Mouse (Mus musculus) skeletal muscle tissue, adult 2 months (tissue): Measurements from ENCODE around the gene Olfr801.

Experiments
- DNase-seq: peaks from one replicate; pipeline ENCODE4 v3.0.0-alpha.2; 2012; ENCODE audit warnings: low read depth, low spot score

The Olfr801 gene

DNA sequence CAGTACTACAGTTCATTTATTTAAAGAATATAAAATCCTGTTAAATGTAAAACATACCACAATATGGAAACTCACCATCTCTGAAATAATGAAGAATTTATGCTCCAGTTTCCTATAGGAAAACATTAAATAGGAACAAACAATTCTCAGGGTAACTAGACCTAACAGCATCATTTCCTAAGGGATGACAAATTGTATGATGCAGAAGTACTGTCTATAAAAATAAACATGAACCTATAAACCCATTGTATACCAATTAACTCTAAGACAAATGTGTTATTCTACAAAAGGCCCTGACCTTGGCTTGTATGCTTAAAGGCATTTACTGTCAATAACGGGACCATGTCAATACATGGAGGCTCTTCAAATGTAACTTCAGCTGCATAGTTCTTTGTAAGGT is at the start of gene Olfr801:
Gene Olfr801 (minus strand): TSS at position 101 of the 400 bp plus-strand sequence.
- no peak for DNase-seq

DNA sequence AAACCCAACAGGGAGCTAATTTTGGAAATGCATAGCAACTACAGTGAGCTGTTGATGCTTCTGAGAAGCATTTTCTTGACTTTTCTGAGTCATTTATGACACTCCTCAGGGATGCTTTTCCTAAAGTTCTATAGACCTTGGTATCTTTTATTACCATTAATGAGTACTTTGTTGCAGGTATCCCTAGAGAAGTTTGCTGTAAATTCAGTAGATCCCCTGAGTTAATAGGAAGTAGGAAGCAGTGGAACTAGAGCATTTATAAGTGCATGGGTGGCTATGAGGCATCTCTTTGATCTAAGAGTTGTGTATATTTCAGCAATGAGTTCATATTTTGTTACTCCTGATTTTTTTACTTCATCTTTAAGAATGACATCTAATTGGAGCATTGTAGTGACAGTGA is 29.2 kb upstream of the Olfr801 start, which contains the start of gene Olfr804:
Gene Olfr804 (plus strand): TSS at position 301 of the 400 bp plus-strand sequence.
- no peak for DNase-seq

DNA sequence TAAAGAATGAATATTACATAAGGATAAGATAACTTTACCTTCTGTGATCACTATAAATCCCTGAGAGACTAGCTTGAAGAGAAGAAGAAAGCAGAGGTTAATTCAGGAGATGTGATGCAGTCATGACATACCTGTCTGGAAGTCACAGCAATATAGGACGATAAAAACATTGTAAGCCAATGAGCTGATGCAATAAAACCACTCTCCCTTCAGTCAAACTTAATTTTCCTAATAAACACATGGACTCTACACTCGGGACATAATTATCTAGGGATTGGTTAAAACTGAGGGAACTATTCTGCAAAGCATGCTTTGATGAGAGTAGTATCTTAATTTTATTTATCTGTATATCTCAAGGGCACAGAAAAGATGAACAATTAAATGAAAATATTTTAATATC is 20.5 kb upstream of the Olfr801 start, which contains the start of gene Olfr803:
Gene Olfr803 (minus strand): TSS at position 101 of the 400 bp plus-strand sequence.
- DNase-seq = no peak

DNA sequence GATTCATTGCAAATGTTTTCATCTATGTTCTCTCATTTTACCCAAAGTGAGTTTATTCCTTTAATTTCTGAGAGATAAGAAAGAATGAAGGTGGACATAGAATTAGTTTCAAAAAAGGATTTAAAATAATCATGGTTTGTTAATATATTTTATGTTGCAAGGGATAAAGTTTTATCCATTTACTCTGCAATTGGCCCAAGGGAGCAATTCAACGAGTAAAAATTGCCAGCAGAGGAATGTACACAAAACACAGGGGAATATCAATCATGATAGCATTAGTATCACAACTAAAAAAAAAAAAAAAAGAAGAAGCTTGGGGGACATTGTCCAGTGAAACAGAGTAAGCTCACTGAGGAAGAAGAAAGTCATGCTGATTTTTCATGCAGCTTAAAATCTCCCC is 14.4 kb upstream of the Olfr801 start, which contains the start of gene Olfr802:
Gene Olfr802 (minus strand): TSS at position 101 of the 400 bp plus-strand sequence.
- DNase-seq = no peak

DNA sequence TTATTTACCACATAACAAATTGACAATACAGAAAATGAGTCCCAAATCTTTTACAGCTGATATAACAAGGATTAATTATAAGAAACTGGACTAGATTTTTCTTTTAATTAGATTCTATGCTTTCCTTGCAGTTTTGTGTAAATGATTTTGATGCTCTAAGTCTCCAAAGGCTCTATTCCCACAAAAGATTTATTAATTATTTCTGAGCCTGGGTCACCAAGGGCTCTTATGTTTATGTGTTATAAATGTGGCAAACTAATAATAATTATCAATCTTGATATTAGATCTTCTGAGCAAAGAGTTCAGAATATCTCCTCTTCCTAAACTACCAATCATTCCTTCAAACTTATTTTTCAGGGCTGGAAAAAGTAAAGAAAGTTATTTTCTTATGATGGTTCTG is 16.3 kb downstream of the Olfr801 start, which contains the start of gene Olfr800:
Gene Olfr800 (plus strand): TSS at position 301 of the 400 bp plus-strand sequence.
- no peak for DNase-seq

DNA sequence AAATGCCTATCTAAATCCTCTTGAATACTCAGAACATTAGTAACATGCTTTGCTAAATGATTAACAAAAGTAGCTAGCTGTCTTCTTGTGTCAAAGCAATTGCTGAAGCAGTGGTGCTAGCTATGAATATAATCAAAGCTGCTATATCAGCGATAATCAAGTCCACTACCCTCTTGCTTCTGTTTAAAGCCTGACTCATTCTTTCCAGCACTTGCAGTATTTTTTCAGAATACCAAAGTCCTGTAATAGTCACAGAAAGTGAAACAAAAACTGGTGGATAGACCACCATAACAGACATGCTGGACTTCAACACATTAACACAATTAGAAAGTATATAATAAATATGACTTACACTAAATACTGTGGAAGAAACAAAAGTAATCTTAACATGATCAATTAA is 21.9 kb downstream of the Olfr801 start:
- no peak for DNase-seq

DNA sequence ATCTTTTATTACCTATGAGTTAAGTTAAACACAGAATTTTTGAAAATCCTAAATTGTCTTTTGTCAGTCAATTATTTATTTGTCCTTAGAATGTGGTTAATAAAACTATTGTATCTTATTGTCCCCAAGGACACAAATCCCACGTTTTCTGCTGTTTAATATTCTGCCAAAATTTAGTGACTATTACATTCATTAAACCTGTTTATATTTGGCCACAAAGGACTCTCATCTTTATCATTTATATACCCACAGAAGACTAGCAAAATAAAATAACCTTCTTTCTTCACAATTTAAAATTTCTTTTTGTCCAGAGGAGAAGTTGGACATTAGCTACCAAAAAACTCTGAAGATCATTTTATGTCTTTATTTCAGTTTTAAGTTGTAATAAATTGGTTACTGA is 36.5 kb downstream of the Olfr801 start, which contains the start of gene Olfr799:
Gene Olfr799 (plus strand): TSS at position 301 of the 400 bp plus-strand sequence.
- DNase-seq = no peak

DNA sequence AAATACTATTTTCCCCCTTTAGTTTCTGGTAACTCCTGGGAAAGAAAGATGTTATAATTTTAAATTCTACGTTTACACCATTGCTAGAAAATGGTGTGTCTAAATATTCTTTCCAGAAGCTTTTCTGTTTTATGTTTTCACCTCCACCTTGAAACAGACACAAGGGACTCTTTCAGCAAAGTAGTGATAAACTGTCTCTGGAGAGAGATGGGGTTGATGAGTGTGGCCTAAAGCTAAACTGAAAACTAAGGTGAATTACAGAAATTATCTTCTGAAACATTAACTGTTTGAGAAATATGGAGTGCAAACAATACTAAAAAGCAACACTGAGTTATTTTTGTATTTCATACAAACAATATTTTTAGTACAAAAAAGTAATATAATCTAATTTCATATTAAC is 45.8 kb downstream of the Olfr801 start, which contains the start of gene Olfr798:
Gene Olfr798 (minus strand): TSS at position 101 of the 400 bp plus-strand sequence.
- DNase-seq = no peak

DNA sequence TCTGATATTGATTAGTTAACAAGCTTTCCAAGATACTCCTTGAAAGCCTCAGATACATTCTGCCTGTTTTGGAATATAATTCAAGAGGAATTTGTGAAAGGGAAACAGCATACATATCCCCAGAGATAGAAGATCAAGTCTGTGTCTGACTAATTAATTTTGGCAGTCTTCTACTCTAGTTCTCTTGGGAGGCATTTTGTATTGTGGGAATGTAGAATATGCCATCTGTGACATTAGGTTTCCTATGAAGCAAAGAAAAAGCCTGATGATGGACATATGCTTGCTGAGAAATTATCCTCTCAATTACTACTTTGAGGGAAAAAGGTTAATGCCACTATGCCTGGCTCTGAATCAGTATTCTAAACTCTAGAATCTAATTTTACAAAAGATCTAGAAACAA is 50.4 kb downstream of the Olfr801 start:
- DNase-seq = no peak

DNA sequence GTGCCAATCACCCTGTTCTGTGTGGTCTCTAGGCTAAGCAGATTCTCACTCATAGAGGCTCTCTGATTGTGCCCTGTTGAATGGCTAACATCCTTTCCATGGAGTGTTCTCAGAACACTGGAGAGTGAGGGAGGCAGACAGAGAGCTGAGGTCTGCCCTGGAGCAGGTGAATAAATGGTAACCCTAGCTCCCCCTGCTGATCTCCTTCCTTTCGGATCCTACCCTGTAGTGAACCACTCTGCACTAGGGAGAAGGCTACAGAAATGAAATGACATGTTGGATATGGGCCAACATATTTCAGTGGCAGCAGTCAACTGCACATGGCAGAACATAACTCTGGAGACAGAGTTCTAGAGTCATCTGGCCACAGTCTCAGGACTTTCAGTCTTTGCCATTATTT is 51.9 kb downstream of the Olfr801 start:
- no peak for DNase-seq
